Mouse (Mus musculus) c-Kit-positive CD71-positive TER-119-positive erythroid progenitor cells, embryonic 14.5 days (primary cell): ENCODE results near the gene Lmntd1.

Experiments used
- DNase-seq: peaks from one replicate; pipeline ENCODE4 v3.0.0-alpha.2; 2013; ENCODE audit warnings: low spot score

The Lmntd1 gene

DNA sequence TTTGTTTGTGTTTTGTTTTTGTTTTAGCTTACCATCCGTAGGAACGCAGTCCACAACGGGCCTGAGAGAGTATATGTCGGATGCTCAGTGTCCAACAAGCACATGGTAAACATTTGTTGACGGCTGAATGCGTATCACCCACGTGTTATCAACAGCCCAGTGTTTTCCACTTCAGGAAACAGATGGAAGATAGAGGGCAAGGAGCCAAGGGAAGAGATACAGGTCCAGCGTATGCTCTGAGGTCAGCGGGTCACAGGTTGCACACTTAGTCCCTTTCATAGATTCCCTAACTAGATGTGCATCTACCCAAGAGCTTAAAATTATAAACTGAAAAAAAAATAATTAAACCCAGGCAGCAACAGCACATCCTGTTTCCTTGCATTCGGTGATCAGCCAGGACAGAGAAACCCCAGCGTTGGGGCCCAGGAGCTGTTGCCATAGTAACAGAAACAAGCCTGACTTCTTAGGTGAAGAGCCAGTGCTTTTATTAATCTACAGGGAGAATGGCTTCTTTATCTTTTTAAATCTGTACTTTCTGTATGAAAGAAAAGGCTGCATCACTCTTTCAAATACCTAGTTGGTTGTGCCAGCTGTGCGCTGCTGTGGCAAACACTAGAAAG lies 128.0 kb downstream of the Lmntd1 start:
- DNase-seq: no peak

DNA sequence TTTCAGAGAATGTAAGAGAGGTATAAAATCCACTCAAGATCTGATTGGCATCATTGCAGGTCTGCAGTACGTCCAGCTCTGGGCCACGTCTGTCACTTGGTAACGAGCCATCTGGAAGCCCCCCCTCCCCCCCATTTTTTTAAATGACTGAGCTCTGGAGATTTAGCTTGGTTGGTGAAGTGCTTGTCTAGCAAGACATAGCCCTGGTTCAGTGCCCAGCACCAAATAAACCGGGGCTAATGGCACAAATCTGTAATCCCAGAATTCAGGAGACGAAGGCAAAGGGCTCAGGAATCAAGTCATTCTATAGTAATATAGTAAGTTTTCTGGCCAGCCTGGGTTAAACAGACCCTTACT lies 130.8 kb downstream of the Lmntd1 start:
- no peak for DNase-seq

DNA sequence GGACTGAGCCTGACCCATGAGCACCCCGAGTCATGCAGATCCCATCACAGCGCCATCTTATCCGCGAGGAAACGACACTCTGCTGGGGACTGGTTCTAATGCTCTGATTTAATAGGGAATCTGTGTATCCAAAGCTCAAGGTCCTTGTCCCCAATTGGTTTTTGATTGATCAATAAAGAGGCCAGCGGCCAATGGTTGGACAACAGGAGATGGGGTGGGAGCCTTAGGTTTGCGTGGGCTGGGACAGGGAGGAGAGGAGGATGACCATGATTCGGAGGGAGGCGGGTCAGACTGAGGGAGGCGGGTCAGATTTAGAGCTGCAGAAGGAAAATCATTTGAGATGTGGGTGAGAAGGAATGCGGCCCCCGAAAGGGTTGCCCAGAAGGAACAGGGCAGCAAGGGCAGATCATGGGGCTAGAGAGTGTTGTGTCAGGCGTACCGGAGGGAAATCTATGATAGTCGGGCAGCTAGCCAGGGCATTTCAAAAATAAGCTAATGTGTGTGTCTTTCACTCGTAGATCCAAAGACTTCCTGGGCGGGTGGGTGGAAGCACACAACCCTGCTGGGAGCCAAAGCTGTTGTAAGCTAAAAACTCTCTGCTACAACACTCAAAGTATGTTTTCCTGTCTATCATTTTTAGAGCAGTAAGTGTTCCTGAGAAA lies 131.3 kb downstream of the Lmntd1 start:
- no peak for DNase-seq

DNA sequence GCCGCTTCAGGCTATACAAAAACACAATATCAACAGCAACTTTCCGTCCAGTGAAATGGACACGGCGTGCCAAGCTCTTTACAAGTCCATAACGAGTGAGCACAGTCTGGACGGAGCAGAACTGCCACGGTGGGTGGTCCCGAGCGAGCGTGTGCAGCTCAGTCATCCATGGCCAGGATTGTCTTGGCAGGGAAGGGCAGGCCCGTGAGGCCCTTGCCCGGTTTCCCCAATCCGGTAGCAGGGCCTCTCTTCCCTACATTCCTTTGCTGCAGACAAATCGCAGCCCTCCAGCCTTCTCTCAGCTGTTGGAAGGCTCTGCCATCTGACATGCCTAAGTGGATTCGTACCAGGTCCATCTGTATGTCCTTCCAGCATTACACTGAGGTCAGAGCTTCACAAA lies 132.2 kb downstream of the Lmntd1 start:
- DNase-seq: no peak

DNA sequence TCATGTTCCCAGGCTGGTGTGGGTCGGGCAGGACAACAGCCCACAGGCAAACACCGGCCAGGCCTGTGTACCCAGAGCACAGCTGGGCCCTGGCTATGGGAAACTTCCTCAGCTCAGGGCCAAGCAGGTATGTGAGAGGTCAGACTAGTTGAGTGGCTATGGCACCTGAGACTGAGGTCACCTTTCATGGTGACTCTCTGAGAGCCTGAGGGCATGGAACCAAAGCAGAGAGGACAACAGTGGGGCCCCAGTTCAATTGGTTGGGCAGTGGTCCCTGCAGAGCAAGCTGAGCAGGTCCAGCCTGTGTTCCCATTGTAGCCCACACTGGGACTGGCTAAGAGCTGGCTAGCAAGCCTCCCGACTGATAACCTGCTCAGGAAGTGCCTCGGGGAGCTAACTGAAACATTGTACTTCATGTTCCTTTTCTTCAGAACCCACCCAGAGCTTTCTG lies 135.3 kb downstream of the Lmntd1 start:
- no peak for DNase-seq

DNA sequence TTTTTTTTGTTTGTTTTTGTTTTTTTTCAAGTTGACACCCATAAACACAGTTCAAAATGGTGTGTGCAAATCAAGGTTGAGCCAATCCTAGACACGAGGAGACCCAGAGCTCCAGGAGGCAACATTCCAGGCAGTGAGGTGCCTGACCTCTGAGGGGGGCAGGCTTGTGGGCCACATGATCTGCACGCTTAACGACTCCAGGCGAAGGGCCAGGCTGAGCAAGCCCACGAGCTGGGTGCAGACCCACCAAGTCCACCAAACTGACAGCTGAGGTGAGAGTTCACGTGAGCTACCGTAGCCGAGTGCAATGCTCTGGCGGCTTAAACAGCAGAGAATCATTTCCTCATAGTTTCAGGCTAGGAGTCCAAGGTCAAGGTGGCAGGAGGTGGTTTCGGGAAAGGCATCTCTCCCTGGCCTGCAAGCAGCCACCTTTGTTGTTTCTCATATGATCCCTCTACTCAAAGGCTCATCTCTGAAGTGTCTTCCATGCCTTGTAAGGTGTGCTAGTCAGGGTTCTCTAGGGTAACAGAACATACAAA lies 136.7 kb downstream of the Lmntd1 start:
- no peak for DNase-seq

DNA sequence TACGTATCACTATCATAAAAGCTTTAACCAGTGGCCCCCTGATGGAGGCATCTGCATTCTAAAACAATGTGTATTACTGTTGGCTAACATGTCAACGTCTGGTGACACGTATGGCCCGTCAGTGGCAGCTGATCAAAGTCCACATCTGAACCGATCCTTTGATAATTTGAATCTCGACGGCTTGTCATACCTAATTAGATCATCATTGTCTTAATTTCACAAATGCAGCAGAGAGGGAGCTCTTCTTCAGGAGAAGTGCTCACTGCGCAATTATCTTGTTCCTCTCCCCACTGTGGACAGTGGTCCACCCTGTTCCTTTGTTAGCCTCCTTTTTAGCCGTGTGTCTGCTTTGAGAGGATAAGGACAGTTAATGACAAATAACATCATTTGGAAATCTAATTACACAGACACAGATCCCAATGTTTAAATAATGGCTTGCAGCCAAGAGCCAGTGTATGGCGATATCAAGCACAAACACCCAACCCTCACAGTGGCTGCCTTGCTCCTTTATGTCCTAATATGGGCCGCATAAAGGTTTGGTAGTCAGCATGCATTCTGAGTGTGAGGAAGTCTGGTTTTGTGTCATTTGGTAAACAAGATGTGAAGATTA lies 142.4 kb downstream of the Lmntd1 start:
- no peak for DNase-seq

DNA sequence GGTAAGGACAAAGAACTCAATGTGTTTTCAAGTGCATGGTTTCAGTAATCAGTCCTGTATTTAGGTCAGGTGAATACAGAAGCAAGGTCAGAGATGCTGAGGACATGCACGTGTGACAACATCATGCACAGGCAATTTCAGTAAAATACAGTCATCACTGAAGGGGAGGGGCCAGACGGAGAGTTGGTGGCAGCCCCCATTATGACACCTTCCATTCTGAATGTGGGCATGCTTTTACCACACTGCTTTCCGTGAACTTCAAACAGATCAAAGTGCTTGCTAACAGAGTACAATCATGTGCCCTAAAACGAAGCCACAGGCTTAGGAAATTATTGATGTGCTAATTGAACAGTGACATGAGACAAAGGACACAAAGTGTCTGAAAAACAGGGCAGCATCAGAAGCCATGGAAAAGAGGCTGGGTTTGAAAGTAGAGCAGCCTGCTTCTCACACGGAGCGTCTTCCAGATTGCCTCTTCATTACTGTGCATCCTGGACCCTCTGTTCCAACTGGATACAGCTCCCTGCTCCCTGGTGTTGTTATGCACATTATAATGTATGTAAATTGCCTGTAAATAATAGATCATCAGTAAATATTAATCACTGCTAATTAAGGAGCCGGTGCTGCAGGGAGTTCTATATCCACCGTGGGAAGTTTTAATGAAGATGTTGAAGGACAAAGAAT lies 144.7 kb downstream of the Lmntd1 start:
- DNase-seq: no peak

DNA sequence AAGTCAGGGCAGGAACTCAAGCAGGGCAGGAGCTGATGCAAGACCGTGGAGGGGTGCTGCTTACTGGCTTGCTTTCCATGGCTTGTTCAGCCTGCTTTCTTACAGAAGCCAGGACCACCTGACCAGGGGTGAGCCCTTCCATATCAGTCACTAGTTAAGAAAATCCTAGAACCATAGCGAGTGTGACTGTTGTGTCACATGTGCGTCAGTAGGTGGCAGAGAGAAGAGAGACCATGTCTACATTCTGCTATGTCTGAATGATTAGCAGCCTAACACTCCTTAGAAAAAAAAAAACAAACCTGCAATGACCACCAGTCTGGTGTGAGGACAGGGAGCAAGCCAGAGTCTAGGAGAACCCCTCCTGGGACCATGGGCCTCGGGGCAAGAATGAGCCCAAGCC lies 150.1 kb downstream of the Lmntd1 start:
- no peak for DNase-seq

DNA sequence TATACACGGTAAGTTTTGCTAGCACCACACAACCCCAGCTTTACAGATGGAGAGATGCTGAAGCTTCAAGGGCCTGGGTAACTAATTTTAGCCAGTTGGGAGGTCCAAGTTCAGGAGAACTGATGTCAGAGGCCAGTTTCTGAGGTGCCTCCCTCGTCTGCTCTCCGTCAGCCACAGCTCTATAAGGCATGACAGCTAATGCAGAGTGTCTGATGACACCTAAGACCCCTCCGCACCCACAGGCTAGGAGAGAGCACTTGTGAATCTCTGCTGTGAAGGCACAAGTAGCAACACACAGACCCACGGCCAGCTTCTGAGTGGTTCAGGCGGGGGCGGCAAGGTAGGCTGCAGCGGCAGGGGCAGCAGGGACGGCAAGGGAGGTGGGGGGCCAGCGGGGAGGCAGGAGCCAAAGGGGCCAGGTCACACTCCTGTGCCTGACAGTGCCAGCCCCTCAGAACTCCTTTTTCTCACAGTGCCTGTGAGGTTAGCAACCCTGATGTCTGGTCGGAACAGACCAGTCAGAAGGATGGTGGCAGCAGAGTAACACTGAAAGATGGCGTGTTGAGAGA lies 151.4 kb downstream of the Lmntd1 start:
- no peak for DNase-seq

DNA sequence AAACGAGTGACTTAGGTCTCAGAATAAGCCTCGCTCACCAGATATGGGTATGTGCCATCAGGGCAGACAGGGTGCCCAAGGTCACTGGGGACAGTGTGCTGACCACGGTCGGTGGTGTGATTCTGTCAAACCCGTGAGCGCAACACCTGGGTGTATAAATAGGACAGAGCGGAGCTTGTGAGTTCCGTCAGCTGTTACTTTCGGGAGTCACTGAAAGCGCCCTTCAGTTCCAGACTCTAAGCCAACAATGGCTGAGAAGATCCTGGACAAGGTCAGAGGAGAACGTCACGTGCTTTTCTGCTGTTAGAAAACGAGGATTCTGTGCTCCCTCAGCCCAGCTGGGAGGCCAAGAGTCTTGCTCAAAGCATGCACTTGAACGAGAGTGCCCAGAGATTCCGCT lies 157.1 kb downstream of the Lmntd1 start:
- DNase-seq: no peak

DNA sequence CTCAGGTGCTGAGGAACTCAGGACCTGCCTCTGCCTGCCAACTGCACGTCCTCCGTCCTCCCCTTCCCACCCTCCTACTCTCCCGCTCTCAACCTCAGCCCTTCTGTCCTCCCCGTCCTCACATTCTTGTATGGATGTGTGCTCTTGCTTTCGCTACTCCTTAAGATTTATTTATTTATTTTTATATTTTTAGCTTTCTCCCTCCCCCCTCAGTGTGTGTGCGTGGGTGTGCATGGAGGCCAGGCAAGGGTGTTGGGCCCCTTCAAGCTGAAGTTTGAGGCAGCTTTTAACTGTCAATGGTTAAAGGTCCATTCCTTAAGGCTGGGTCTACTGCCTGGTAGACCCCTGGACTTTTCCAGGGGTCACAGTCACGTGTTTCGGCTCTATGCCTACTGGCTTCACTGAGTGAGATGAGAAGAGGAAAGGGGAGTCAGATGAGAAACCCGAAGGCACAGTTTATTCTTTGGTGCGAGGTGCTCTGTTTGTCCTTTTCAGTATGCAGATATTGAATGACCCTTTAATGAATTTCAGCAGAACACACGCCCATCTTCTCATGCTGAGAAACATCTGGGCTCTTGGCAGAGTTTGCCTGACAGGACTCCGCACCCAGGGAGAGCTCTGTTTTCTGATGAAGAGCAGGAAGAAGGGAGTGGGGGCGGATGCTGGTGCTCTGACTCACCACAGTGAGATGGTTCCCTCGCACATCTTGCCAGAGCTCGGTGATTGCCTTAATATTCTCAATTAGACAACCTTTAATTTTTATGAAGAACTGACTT lies 163.3 kb downstream of the Lmntd1 start:
- DNase-seq: no peak

DNA sequence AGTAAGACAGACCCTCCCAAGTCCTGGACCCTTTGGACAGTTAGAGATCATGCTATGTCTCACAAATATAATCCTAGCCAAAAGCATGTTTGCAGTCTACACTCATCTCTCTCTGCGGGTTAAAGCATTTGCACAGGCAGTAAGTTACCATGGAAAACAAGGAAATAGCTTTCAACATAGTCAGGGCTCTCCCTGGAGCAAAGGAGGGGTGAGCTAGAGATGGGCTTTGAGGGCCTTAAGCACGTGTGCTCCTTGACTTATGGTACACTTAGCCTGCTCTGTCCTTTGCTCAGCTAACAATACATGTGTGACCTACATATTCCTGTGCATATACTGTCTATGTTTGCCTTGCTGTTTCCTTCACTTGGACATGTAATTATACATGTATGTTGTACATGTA lies 165.8 kb downstream of the Lmntd1 start:
- DNase-seq: no peak

DNA sequence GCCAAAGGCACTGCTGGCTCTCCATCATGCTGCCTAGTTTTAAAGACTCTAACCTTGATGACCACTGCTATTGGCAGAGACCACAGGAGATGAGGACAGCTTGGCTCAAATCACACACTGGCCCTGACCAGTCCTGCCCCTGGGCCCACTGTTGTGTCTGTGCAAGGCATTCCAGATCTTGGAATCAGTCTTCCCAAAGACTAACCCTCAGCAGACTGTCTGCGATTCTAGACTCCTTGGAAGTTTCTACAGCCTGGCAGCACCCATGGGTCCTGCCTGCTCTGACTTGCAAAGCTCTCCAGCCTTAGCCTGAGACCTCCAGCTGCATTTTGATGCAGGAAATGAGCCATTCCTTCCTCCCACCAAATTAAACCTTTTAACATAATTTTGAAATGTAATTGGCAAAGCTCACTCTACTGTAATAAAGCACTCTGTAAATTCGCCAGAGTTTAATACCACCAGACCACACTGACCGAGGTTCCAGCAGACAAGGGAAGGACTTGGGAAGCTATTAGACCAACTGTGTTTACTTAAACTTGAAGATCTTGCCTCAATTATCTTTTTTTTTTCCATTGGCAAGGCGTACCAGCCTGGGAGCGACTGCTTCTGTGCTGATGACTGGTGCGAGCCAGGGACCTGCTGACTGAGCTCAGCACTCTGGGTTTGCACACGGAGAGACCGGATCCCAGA lies 168.2 kb downstream of the Lmntd1 start:
- no peak for DNase-seq

DNA sequence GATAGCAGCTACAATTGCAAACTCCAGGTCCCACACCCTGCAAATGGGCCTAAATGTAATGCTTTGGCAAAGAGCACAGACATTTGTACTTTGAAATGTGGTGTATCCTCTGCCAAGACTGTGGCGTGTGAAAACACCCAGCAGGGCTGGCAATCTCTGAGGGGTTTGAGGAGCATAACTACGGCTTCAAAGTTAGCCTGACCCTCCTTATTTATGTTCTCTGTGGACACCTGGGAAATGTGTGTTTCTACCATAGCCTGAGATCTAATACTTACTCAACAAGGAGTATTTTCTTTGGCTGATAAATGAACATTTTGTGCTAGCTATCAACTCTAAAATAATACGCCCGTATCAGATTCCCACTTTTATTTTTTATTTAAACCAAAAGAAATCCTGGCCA lies 168.7 kb downstream of the Lmntd1 start:
- DNase-seq: no peak

DNA sequence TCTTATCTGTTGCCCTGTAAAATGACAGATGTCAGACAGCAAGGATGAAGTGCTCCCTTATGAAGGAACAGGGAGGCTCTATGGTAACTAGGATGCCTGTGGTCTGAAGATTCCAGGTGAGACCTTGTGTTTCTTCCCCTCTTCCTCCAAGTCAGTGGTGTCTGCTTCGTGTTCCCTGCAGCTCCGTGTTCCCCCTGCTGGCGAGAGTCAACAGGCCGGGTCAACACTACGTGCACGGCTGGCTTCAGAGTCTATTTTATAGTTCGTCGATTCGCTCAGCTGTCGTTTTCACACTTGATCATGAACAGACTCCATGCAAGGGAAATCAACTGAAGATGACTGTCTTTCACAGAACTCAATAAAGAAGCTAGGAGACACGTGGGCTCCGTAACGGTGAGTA lies 171.3 kb downstream of the Lmntd1 start:
- no peak for DNase-seq

DNA sequence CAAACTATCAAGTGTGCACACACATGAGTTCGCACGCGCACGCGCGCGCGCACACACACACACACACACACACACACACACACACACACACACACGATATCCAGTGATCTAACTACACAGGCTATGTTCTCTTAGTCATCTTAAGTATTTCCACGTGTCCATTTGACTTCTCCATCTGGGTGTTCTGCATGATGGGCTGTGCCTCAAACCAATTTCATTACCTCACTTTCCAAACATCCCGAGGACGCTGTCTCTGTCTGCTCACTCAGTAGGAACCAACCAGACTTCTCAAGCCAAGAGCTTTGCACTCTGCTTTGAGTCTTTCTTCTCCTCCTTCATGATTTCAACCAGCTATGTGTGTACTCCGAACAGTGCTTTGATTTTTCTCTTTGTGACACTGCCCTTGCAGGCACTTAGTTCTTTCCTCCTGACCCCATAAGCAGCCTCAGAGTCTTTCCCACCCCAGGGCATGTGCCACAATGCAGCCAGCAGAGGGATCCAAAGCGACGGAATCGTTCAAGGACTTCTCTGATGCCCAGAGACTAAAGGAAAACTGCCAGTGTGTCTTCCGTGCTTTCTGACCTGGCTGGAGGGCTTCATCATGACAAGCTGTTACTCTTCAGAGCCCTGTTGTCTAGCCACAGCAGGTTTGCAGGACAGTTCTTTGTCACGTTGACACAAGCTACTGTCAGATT lies 172.6 kb downstream of the Lmntd1 start:
- DNase-seq: no peak

DNA sequence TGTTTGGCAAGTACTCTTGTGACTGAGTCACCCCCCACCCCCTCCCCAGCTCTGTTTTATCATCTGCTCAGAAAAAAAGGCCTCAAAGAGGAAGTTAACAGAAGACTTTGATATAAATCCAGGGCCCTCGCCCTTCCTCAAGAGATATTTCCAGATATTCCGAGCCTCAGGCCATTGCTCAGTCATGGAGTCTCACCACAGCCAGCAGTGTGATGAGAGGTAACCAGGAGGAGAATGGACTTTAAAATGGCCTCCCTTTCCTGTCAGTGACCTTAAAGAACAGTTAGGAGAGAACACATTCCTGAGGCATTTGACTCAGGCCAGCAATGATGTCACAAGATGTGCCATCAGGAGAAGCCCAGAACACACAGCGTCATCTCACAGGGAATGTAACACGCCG lies 175.3 kb downstream of the Lmntd1 start:
- DNase-seq: no peak

DNA sequence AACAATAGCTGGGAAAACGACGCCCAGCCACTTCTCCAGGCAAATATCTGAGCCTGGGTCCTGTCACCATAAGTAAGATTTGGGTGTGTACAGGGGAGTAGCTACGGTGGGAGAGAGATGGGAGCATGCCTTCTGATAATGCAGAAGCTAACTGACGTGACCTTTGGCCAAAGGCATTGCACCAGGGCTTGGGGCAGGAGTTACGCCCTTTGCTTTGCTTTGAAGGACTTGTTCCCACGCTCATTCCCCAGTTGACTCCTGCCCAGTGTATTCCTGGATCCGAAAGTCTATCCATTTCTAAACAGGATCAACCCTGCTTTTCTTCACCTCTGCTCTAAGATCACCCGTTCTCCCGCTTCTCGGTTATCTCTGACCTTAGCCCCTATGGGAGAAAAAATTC lies 178.4 kb downstream of the Lmntd1 start:
- no peak for DNase-seq

DNA sequence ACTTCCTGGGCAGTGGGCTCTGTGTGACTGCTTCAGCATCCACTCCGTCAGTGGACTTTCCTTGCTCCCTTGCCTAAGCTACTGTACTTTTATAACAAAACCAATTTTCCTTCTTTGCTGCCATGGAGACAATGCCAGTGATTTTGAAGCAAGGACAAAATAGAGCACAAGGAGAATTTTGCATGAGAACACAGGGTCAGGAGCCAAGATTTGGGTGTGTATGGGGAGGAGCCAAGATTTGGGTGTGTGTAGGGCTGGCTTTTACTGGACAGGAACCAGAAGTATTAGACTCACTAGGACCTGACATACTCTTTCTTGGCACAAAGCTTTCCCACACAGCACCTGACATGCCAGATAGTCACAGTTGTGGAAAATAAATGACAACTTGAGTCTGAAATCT lies 179.0 kb downstream of the Lmntd1 start:
- no peak for DNase-seq

DNA sequence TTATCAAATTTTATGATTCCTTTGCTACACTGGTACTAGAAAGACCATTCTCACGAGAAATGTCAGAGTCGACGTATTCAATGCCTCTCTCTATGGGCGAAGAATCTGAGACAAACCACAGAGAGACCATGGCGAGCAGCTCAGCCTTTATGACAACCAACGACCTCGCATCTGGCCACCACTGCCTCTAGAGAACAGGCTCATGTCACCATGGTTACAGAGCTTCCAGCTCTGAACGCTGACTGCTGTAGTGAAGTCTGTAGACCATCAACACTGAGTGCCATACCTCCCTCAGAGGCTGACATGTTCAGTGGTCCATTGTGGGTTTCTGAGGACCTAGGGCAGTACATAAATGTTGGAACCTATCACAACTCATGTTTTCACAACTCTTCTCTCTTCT lies 180.2 kb downstream of the Lmntd1 start:
- no peak for DNase-seq
